Mouse (Mus musculus) lung, embryonic 16.5 days (tissue): ENCODE measurements at regions not wholly inside any gene's neighbourhood (a gene's known extent, or its start where the extent isn't known, plus 50 kb on each side); places are given as distances from the start of the nearest gene placed in this dataset.

Experiments used
- ATAC-seq: fragments of 200-750 bp; cut with Nextera tagmentation; 2 replicates; pipeline ENCODE4 v1.8.0; 2017; ENCODE audit warnings: low read depth, mild to moderate bottlenecking, moderate library complexity
- H3K27ac ChIP-seq: fragments of 300-500 bp; sonication (generic); 2 replicates; pipeline ENCODE4 v1.5.1; 2014; ENCODE audit warnings: mild to moderate bottlenecking, control low read depth, low read length
- H3K27me3 ChIP-seq: fragments of 300-500 bp; sonication (generic); 2 replicates; pipeline ENCODE4 v1.6.1; 2014; ENCODE audit warnings: low read depth, low read length, mixed read lengths; ENCODE audit not compliant: control insufficient read depth, insufficient read depth
- H3K36me3 ChIP-seq: fragments of 300-500 bp; sonication (generic); 2 replicates; pipeline ENCODE4 v1.6.1; 2014; ENCODE audit warnings: low read length; ENCODE audit not compliant: control insufficient read depth, insufficient read depth
- H3K4me1 ChIP-seq: fragments of 300-500 bp; sonication (generic); replicated peaks from 2 replicates; pipeline ENCODE4 v1.6.1; 2014; ENCODE audit warnings: low read length, mixed read lengths; ENCODE audit not compliant: control insufficient read depth, insufficient read depth
- H3K4me2 ChIP-seq: fragments of 300-500 bp; sonication (generic); 2 replicates; pipeline ENCODE4 v1.6.1; 2014; ENCODE audit warnings: low read depth, low read length, control low read depth
- H3K4me3 ChIP-seq: fragments of 300-500 bp; sonication (generic); 2 replicates; pipeline ENCODE4 v1.5.1; 2014; ENCODE audit warnings: mild to moderate bottlenecking, low read length, control low read depth
- H3K9ac ChIP-seq: fragments of 300-500 bp; sonication (generic); 2 replicates; pipeline ENCODE4 v1.6.1; 2014; ENCODE audit warnings: low read length, control low read depth
- H3K9me3 ChIP-seq: fragments of 300-500 bp; sonication (generic); 2 replicates; pipeline ENCODE4 v1.6.1; 2016; ENCODE audit warnings: low read length; ENCODE audit not compliant: control insufficient read depth
- WGBS: fragments of 180-500 bp; shearing (Covaris S2); extraction: QIAGEN DNeasy Blood & Tissue Kit; methylation state at CpG from one replicate; pipeline ENCODE4 v1.1.7; 2014; 5-methylcytosine and 5-hydroxymethylcytosine counted together

GRCm38 (mm10) chr12:39952854-39953253 lies 85.0 kb downstream of the Arl4a start:
- no peaks in the 10 kb centered on the region for H3K36me3 ChIP-seq
- no peak overlapping the region for H3K4me2 ChIP-seq
- no peak overlapping the region for H3K27ac ChIP-seq
- no peaks in the 10 kb centered on the region for H3K4me1 ChIP-seq
- H3K9ac ChIP-seq: no peak overlapping the region
- H3K4me3 ChIP-seq: no peak overlapping the region
- no peaks in the 10 kb centered on the region for H3K9me3 ChIP-seq
- ATAC-seq: no peak
- WGBS: 54% methylated on average over 4 of the region's 4 CpGs
- H3K27me3 ChIP-seq: no peaks in the 10 kb centered on the region

- no peak overlapping the region for H3K4me2 ChIP-seq
- H3K4me1 ChIP-seq: no peaks in the 10 kb centered on the region
Measured at GRCm38 (mm10) chr12:39951911-39952310, 85.9 kb downstream of the Arl4a start.

GRCm38 (mm10) chr12:39950270-39950801 lies 87.5 kb downstream of the Arl4a start:
- H3K36me3 ChIP-seq: no peaks in the 10 kb centered on the region
- no peaks in the 10 kb centered on the region for H3K4me1 ChIP-seq
- no peaks in the 10 kb centered on the region for H3K27me3 ChIP-seq
- H3K4me2 ChIP-seq: no peak overlapping the region
- H3K9me3 ChIP-seq: no peaks in the 10 kb centered on the region
- no peak for ATAC-seq
- 49% methylated on average over 7 of the region's 7 CpGs for WGBS
- no peak overlapping the region for H3K9ac ChIP-seq
- no peak overlapping the region for H3K4me3 ChIP-seq
- no peak overlapping the region for H3K27ac ChIP-seq

More at GRCm38 (mm10) chr12:39951911-39952310, 85.9 kb downstream of the Arl4a start:
- no peaks in the 10 kb centered on the region for H3K9me3 ChIP-seq
- no peak overlapping the region for H3K4me3 ChIP-seq
- no peak for ATAC-seq
- no peak overlapping the region for H3K27ac ChIP-seq
- no peaks in the 10 kb centered on the region for H3K36me3 ChIP-seq
- WGBS: 70% methylated on average over 6 of the region's 6 CpGs
- H3K9ac ChIP-seq: no peak overlapping the region
- H3K27me3 ChIP-seq: no peaks in the 10 kb centered on the region

GRCm38 (mm10) chr12:39942910-39943309 lies 94.9 kb downstream of the Arl4a start:
- no peak for ATAC-seq
- Histone ChIP-seq H3K4me3 (no peak overlapping the region), H3K9me3 (no peaks in the 10 kb centered on the region), H3K4me1 (no peaks in the 10 kb centered on the region), H3K27me3 (no peaks in the 10 kb centered on the region), H3K27ac (no peak overlapping the region), H3K4me2 (no peak overlapping the region), H3K36me3 (no peaks in the 10 kb centered on the region), H3K9ac (no peak overlapping the region)
- 65% methylated on average over 5 of the region's 5 CpGs for WGBS

- Histone ChIP-seq H3K27ac (no peak overlapping the region), H3K4me2 (no peak overlapping the region), H3K4me1 (no peaks in the 10 kb centered on the region), H3K36me3 (no peaks in the 10 kb centered on the region), H3K9ac (no peak overlapping the region), H3K9me3 (no peaks in the 10 kb centered on the region), H3K4me3 (no peak overlapping the region), H3K27me3 (no peaks in the 10 kb centered on the region)
- ATAC-seq: no peak
- WGBS: 48% methylated on average over 1 of the region's 1 CpGs
Measured at GRCm38 (mm10) chr12:39941162-39941561, 96.7 kb downstream of the Arl4a start.

GRCm38 (mm10) chr12:39939017-39939416 lies 98.8 kb downstream of the Arl4a start:
- H3K4me2 ChIP-seq: no peak overlapping the region
- no peak for ATAC-seq
- H3K4me3 ChIP-seq: no peak overlapping the region
- no peaks in the 10 kb centered on the region for H3K9me3 ChIP-seq
- H3K27me3 ChIP-seq: no peaks in the 10 kb centered on the region
- H3K27ac ChIP-seq: no peak overlapping the region
- H3K36me3 ChIP-seq: no peaks in the 10 kb centered on the region
- no peaks in the 10 kb centered on the region for H3K4me1 ChIP-seq
- no peak overlapping the region for H3K9ac ChIP-seq

- no peak overlapping the region for H3K9ac ChIP-seq
- ATAC-seq: no peak
- 74% methylated on average over 2 of the region's 2 CpGs for WGBS
- no peaks in the 10 kb centered on the region for H3K9me3 ChIP-seq
- no peak overlapping the region for H3K4me3 ChIP-seq
- no peaks in the 10 kb centered on the region for H3K27me3 ChIP-seq
- no peak overlapping the region for H3K27ac ChIP-seq
- H3K36me3 ChIP-seq: no peaks in the 10 kb centered on the region
- H3K4me2 ChIP-seq: no peak overlapping the region
- H3K4me1 ChIP-seq: no peaks in the 10 kb centered on the region
Measured at GRCm38 (mm10) chr12:39938211-39938610, 99.6 kb downstream of the Arl4a start.

GRCm38 (mm10) chr12:39936331-39936730 lies 101.5 kb downstream of the Arl4a start:
- no peaks in the 10 kb centered on the region for H3K4me1 ChIP-seq
- H3K9me3 ChIP-seq: no peaks in the 10 kb centered on the region
- H3K4me2 ChIP-seq: no peak overlapping the region
- 75% methylated on average over 11 of the region's 11 CpGs for WGBS
- H3K27me3 ChIP-seq: no peaks in the 10 kb centered on the region
- no peak overlapping the region for H3K9ac ChIP-seq
- H3K36me3 ChIP-seq: no peaks in the 10 kb centered on the region
- no peak overlapping the region for H3K27ac ChIP-seq
- H3K4me3 ChIP-seq: no peak overlapping the region
- ATAC-seq: no peak

GRCm38 (mm10) chr12:39935775-39936174 lies 102.0 kb downstream of the Arl4a start:
- Histone ChIP-seq H3K27me3 (no peaks in the 10 kb centered on the region), H3K9ac (no peak overlapping the region), H3K4me1 (no peaks in the 10 kb centered on the region), H3K4me3 (no peak overlapping the region), H3K27ac (no peak overlapping the region), H3K9me3 (no peaks in the 10 kb centered on the region), H3K4me2 (no peak overlapping the region), H3K36me3 (no peaks in the 10 kb centered on the region)
- WGBS: 69% methylated on average over 12 of the region's 12 CpGs
- no peak for ATAC-seq

GRCm38 (mm10) chr12:39934877-39935276 lies 102.9 kb downstream of the Arl4a start:
- H3K9me3 ChIP-seq: no peaks in the 10 kb centered on the region
- H3K9ac ChIP-seq: no peak overlapping the region
- no peak for ATAC-seq
- no peaks in the 10 kb centered on the region for H3K27me3 ChIP-seq
- H3K36me3 ChIP-seq: no peaks in the 10 kb centered on the region
- 57% methylated on average over 4 of the region's 4 CpGs for WGBS
- no peak overlapping the region for H3K27ac ChIP-seq
- H3K4me1 ChIP-seq: no peaks in the 10 kb centered on the region
- no peak overlapping the region for H3K4me2 ChIP-seq
- H3K4me3 ChIP-seq: no peak overlapping the region
